Mouse (Mus musculus) midbrain, embryonic 12.5 days (tissue): ENCODE results near the gene Nxph3. TPM values are rescaled to one million over a fixed set of nuclear protein-coding genes. Genes with fewer than 3 reads are reported as not detected.

Experiments
- ATAC-seq: fragments of 200-750 bp; cut with Nextera tagmentation; 2 replicates; pipeline ENCODE4 v1.8.0; 2017; ENCODE audit warnings: low read depth, moderate TSS enrichment, moderate library complexity; ENCODE audit not compliant: low FRiP score
- H3K27ac ChIP-seq: fragments of 300-500 bp; sonication (generic); replicated peaks from 2 replicates; pipeline ENCODE4 v1.5.1; 2016; ENCODE audit warnings: mild to moderate bottlenecking
- H3K27me3 ChIP-seq: fragments of 300-500 bp; sonication (generic); 2 replicates; pipeline ENCODE4 v1.6.1; 2016; ENCODE audit warnings: mild to moderate bottlenecking
- H3K36me3 ChIP-seq: fragments of 300-500 bp; sonication (generic); 2 replicates; pipeline ENCODE4 v1.6.1; 2016
- H3K4me1 ChIP-seq: fragments of 300-500 bp; sonication (generic); 2 replicates; pipeline ENCODE4 v1.6.1; 2016
- H3K4me2 ChIP-seq: fragments of 300-500 bp; sonication (generic); replicated peaks from 2 replicates; pipeline ENCODE4 v1.6.1; 2016; ENCODE audit warnings: mild to moderate bottlenecking, moderate library complexity
- H3K4me3 ChIP-seq: fragments of 300-500 bp; sonication (generic); 2 replicates; pipeline ENCODE4 v1.5.1; 2016; ENCODE audit warnings: mild to moderate bottlenecking
- H3K9ac ChIP-seq: fragments of 300-500 bp; sonication (generic); replicated peaks from 2 replicates; pipeline ENCODE4 v1.6.1; 2016; ENCODE audit warnings: mild to moderate bottlenecking, moderate library complexity
- H3K9me3 ChIP-seq: fragments of 300-500 bp; sonication (generic); 2 replicates; pipeline ENCODE4 v1.6.1; 2016; ENCODE audit warnings: mild to moderate bottlenecking
- WGBS: fragments of 180-500 bp; shearing (Covaris S2); methylation state at CpG from one replicate; pipeline ENCODE4 v1.1.7; 2016; 5-methylcytosine and 5-hydroxymethylcytosine counted together
- polyA plus RNA-seq: library from polyadenylated mRNA; unstranded; fragments of >200 nt; fragmentation: Nextera tagmentation; extraction: Ambion mirVana; gene quantifications from 2 replicates; pipeline ENCODE4 v1.2.1, GENCODE M21; 2016

Gene Nxph3
- polyA plus RNA-seq, 1 experiment from 2014 or later: 0.68 TPM

DNA sequence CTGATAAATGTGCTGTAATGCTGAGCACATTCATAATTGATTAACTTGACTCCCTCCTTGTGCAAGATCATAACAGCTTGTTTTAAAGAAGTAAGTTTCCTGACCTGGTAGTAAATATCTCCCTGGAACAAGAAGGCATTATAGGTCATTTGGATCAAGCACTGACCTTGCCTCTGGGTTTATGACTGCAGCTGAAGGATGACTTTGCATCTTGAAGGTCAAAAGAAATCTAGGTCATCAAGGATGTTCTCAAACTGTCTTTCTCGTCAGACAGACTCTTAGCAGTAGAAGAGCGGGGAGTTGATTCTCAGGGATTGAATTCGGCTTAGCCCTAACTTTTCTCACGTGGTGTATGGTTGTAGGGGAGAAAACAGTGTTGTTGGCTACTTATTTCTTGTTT lies 33.7 kb downstream of the Nxph3 start:
- H3K27ac ChIP-seq: no peak overlapping the region
- H3K4me2 ChIP-seq: no peak overlapping the region
- no peaks in the 10 kb centered on the region for H3K9me3 ChIP-seq
- no peaks in the 10 kb centered on the region for H3K4me1 ChIP-seq
- H3K4me3 ChIP-seq: no peak overlapping the region
- no peaks in the 10 kb centered on the region for H3K27me3 ChIP-seq
- WGBS: 91% methylated on average over 4 of the region's 4 CpGs
- peaks cover 29% of the 10 kb centered on the region for H3K36me3 ChIP-seq
- H3K9ac ChIP-seq: no peak overlapping the region
- no peak for ATAC-seq

DNA sequence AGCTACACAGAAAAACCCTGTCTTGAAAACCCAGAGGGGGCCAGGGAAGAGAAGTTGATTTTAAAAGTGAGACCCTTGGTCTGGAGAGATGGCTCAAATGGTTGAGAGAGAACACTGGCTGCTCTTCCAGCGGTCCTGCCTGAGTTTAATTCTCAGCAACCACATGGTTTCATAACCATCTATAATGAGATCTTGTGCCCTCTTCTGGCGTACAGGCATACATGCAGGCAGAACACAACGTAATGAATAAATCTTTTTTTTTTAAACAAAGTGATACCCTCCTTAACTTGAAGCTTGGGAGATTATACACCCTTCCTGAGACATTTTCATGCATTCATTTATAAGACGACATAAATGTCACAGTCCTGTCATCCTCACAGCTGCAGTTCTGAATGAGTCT lies 34.9 kb downstream of the Nxph3 start:
- 80% methylated on average over 4 of the region's 4 CpGs for WGBS
- Histone ChIP-seq H3K27me3 (no peaks in the 10 kb centered on the region), H3K36me3 (peaks cover 30% of the 10 kb centered on the region), H3K9me3 (no peaks in the 10 kb centered on the region), H3K9ac (no peak overlapping the region), H3K4me3 (no peak overlapping the region), H3K4me1 (no peaks in the 10 kb centered on the region), H3K27ac (no peak overlapping the region), H3K4me2 (no peak overlapping the region)
- ATAC-seq: no peak

DNA sequence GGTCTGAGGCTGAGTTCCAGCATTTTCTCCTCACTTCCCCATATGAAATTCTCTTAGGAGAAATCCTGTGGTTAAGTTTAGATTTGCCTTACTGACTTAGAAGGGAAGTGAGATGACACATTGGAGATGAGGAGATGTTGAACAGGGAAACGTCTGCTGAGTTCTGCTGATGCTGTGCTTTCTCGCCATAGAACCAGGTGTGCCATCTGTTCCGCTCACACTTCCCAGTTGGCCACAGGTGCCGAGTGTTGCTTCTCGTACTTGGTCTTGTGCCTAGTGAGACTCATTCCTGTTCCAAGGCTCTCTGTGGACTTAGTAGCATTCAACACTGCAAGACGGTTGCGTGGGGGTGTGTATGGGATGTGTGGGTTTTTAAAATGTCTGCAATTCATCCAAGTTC lies 38.0 kb downstream of the Nxph3 start:
- no peak overlapping the region for H3K27ac ChIP-seq
- no peaks in the 10 kb centered on the region for H3K4me1 ChIP-seq
- H3K36me3 ChIP-seq: peaks cover 43% of the 10 kb centered on the region
- no peak for ATAC-seq
- no peak overlapping the region for H3K4me3 ChIP-seq
- H3K4me2 ChIP-seq: no peak overlapping the region
- 96% methylated on average over 7 of the region's 7 CpGs for WGBS
- no peaks in the 10 kb centered on the region for H3K27me3 ChIP-seq
- H3K9me3 ChIP-seq: no peaks in the 10 kb centered on the region
- no peak overlapping the region for H3K9ac ChIP-seq

DNA sequence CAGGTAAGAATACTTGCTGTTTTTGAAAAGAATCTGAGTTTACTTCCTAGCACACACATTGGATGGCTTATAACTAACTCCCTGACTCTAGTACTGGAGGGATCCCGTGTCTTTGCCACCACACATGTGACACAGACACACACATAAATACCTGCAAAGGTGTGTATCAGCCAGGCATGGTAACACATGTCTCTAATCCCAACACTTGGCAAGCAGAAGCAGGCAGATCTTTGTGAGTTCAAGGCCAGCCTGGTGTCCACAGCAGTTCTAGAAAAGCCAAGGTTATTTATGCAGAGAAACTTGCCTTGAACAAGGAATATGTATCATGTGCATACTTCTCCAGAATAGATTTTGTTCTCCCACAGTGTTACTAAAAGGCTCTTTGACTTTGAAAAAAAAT lies 40.9 kb downstream of the Nxph3 start:
- no peak for ATAC-seq
- WGBS: 92% methylated on average over 1 of the region's 1 CpGs

DNA sequence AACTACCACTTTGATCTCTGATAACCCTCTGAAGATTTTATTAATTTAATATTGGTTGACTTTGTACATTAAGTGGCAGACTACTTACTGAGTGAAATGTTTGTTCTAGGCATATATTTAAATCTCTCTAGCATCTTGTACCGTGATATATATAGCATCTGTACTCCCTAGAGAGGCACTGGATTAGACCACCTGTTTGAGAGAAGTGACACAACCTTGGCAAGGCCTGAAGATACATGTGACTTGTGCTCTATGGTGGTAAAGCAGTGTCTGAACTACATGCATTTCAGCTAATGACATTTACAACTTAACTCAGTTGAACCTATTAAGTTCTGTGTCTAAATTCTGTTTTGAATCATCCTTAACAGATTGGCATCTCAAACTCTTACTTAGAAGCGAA lies 41.4 kb downstream of the Nxph3 start:
- no peak overlapping the region for H3K4me3 ChIP-seq
- 95% methylated on average over 2 of the region's 2 CpGs for WGBS
- no peak overlapping the region for H3K27ac ChIP-seq
- H3K36me3 ChIP-seq: peaks cover 39% of the 10 kb centered on the region
- H3K27me3 ChIP-seq: no peaks in the 10 kb centered on the region
- H3K9me3 ChIP-seq: no peaks in the 10 kb centered on the region
- no peak overlapping the region for H3K9ac ChIP-seq
- H3K4me2 ChIP-seq: no peak overlapping the region
- no peaks in the 10 kb centered on the region for H3K4me1 ChIP-seq
- no peak for ATAC-seq

More for the DNA sequence above, 40.9 kb downstream of the Nxph3 start:
- Histone ChIP-seq H3K27me3 (no peaks in the 10 kb centered on the region), H3K4me1 (no peaks in the 10 kb centered on the region), H3K36me3 (peaks cover 40% of the 10 kb centered on the region), H3K9ac (no peak overlapping the region), H3K27ac (no peak overlapping the region), H3K4me3 (no peak overlapping the region), H3K9me3 (no peaks in the 10 kb centered on the region), H3K4me2 (no peak overlapping the region)

DNA sequence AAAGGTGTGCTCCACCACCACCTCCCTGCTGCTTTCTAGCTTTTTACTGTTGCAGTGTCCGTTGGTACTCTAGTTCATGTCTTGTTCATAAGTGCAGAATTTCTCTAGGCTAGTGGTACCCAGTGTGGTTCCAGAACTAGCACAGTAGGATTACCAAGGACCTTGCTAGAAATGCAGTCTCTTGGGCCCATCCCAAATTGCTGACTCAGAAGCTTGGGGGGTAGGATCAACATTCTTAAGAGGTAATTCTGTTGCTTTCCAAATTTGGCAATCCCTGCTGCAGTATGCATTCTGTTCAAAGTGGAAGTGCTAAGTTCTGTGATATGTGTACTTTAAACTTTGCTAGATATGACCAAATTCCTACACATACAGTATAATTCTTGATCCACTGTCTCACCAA lies 46.6 kb downstream of the Nxph3 start:
- no peak overlapping the region for H3K9ac ChIP-seq
- H3K9me3 ChIP-seq: no peaks in the 10 kb centered on the region
- H3K27ac ChIP-seq: no peak overlapping the region
- no peaks in the 10 kb centered on the region for H3K27me3 ChIP-seq
- H3K4me3 ChIP-seq: no peak overlapping the region
- no peaks in the 10 kb centered on the region for H3K4me1 ChIP-seq
- H3K4me2 ChIP-seq: no peak overlapping the region
- ATAC-seq: no peak
- 90% methylated on average over 1 of the region's 1 CpGs for WGBS
- peaks cover 15% of the 10 kb centered on the region; the same call in 1 of the 2 replicates for H3K36me3 ChIP-seq

- Histone ChIP-seq H3K27me3 (no peaks in the 10 kb centered on the region), H3K9me3 (no peaks in the 10 kb centered on the region), H3K27ac (no peak overlapping the region), H3K36me3 (no peaks in the 10 kb centered on the region), H3K9ac (no peak overlapping the region), H3K4me2 (no peak overlapping the region), H3K4me3 (no peak overlapping the region), H3K4me1 (no peaks in the 10 kb centered on the region)
- ATAC-seq: no peak
- WGBS: 96% methylated on average over 3 of the region's 3 CpGs
These were observed 52.2 kb downstream of the Nxph3 start for GRCm38 (mm10) chr11:95462168-95462567.

DNA sequence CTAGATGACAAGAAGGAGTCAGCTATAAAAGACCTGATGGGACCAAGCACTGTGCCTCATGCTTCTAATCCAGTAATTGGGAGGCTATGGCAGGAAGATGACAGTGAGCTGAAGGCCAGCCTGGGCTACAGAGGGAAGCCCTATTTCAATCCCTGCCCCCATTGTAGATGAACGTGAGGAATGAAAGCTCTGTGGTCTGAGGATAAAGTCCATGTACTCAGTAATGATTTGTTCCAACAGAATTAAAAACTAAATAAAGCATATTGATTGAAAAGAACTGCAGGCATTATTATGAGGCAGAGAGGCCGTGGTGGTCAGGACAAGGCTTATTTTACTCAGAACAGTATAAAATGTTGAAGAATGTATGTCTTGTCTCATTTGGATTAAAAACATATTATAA lies 53.5 kb downstream of the Nxph3 start:
- no peaks in the 10 kb centered on the region for H3K27me3 ChIP-seq
- H3K4me3 ChIP-seq: no peak overlapping the region
- H3K4me1 ChIP-seq: no peaks in the 10 kb centered on the region
- no peak overlapping the region for H3K4me2 ChIP-seq
- H3K27ac ChIP-seq: no peak overlapping the region
- no peak overlapping the region for H3K9ac ChIP-seq
- WGBS: 81% methylated on average over 2 of the region's 2 CpGs
- H3K36me3 ChIP-seq: no peaks in the 10 kb centered on the region
- H3K9me3 ChIP-seq: no peaks in the 10 kb centered on the region
- ATAC-seq: no peak

Other genes with a start within 250 kb of the Nxph3 start
- gene Kat7, start 204.3 kb downstream of the Nxph3 start, polyA plus RNA-seq: 81.8 and 85.3 TPM in 2 replicates
- 6.7 and 7.8 TPM in 2 replicates for gene Fam117a, start 177.6 kb downstream of the Nxph3 start, polyA plus RNA-seq
- gene Slc35b1, start 129.9 kb downstream of the Nxph3 start, polyA plus RNA-seq: 124 and 131 TPM in 2 replicates
- gene Spop, start 100.5 kb downstream of the Nxph3 start, polyA plus RNA-seq: 200 and 204 TPM in 2 replicates
- gene Ngfr, start 73.2 kb upstream of the Nxph3 start, polyA plus RNA-seq: 21.7 and 24.0 TPM in 2 replicates
- 175 and 176 TPM in 2 replicates for gene Phb, start 152.4 kb upstream of the Nxph3 start, polyA plus RNA-seq
- gene Zfp652, start 198.1 kb upstream of the Nxph3 start, polyA plus RNA-seq: 28.2 and 29.4 TPM in 2 replicates
- 1.2 and 1.6 TPM in 2 replicates for gene B130006D01Rik, start 209.0 kb upstream of the Nxph3 start, polyA plus RNA-seq